Mouse (Mus musculus): ENCODE results near the gene Gmpr.

DNA sequence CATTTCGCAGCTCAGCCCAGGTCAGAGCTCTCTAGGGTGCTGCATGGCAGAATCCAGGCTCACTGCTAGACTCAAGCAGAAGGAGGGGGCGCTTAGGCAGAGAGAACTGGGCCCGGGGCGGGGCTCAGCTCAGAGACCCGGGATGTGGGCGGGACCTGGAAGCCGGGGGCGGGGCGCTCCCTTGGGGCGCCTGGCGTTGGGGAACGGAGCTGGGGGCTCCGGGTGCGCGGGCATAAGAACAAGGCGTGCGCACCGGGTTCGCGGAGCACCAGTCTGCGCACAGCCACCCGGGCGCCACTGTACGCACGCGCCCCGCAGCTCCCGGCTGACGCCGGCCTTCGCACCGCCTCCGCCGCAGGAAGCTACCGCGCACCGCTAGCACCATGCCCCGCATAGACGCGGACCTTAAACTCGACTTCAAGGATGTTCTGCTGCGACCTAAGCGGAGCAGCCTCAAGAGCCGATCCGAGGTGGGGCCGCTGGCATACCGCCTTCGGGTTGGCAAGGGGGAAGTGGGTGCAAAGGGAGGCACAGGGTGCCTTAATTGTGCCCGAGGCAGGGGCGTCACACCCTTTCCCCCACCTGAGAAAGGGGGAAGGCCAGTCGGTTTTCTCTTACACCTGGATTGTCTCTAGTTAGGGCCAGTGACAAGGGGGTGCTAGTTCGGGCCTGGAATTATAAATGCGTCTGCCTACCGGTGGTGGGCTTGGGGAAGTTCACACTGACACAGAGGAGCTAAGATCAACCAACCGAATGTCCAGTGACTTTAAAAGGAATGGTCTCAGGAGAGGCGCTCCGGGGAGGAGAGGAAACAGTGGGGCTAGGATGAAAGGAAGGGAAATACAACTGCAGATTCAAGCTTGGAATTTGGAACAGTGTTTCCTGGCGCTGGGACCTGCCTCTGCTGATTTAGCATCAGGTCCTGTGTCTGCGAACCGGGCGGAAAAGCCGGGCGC, at the start of gene Gmpr:
- no peak for TF ChIP-seq EP300 (IDR thresholded peaks at IDR 0.05; ENCODE audit: low read depth)
- TF ChIP-seq CTCF (IDR thresholded peaks at IDR 0.05; ENCODE audit: low read depth): no peak
